Mouse (Mus musculus) midbrain, embryonic 10.5 days (tissue): ENCODE results near the gene Gm49337. TPM values are rescaled to one million over a fixed set of nuclear protein-coding genes. Genes with fewer than 3 reads are reported as not detected.

Source experiments
- DNase-seq: peaks from one replicate; pipeline ENCODE4 v3.0.0-alpha.2; 2017; ENCODE audit warnings: low spot score
- H3K27ac ChIP-seq: fragments of 300-500 bp; sonication (generic); replicated peaks from 2 replicates; pipeline ENCODE4 v1.5.1; 2016; ENCODE audit warnings: mild to moderate bottlenecking
- H3K27me3 ChIP-seq: fragments of 300-500 bp; sonication (generic); 2 replicates; pipeline ENCODE4 v1.6.1; 2016; ENCODE audit warnings: low read depth, mild to moderate bottlenecking; ENCODE audit not compliant: poor library complexity, severe bottlenecking
- H3K36me3 ChIP-seq: fragments of 300-500 bp; sonication (generic); 2 replicates; pipeline ENCODE4 v1.6.1; 2016; ENCODE audit warnings: mild to moderate bottlenecking, moderate library complexity
- H3K4me1 ChIP-seq: fragments of 300-500 bp; sonication (generic); 2 replicates; pipeline ENCODE4 v1.6.1; 2016
- H3K4me3 ChIP-seq: fragments of 300-500 bp; sonication (generic); 2 replicates; pipeline ENCODE4 v1.5.1; 2016; ENCODE audit warnings: mild to moderate bottlenecking, moderate library complexity
- H3K9me3 ChIP-seq: fragments of 300-500 bp; sonication (generic); replicated peaks from 2 replicates; pipeline ENCODE4 v1.6.1; 2016; ENCODE audit warnings: mild to moderate bottlenecking
- WGBS: fragments of 180-500 bp; shearing (Covaris S2); methylation state at CpG from one replicate; pipeline ENCODE4 v1.1.7; 2016; 5-methylcytosine and 5-hydroxymethylcytosine counted together
- polyA plus RNA-seq: library from polyadenylated mRNA; unstranded; fragments of >200 nt; fragmentation: Nextera tagmentation; extraction: Ambion mirVana; gene quantifications from 2 replicates; pipeline ENCODE4 v1.2.1, GENCODE M21; 2016

Gm49337 gene
- polyA plus RNA-seq, 1 experiment from 2014 or later: not detected

GRCm38 (mm10) chr4:116143891-116144717, 29.1 kb upstream of the Gm49337 start:
- peak; percentile 65 for DNase-seq
- Histone ChIP-seq H3K27ac (peak overlapping the region; percentile 84), H3K4me3 (peak overlapping the region; percentile 80), H3K36me3 (no peaks in the 10 kb centered on the region), H3K4me1 (peaks cover 35% of the 10 kb centered on the region), H3K9me3 (peaks cover 3% of the 10 kb centered on the region; the same call in 1 of the 2 replicates), H3K27me3 (peaks cover 36% of the 10 kb centered on the region)
- under 1% methylated on average over 47 of the region's 47 CpGs for WGBS

- WGBS: 22% methylated on average over 6 of the region's 6 CpGs
These were observed 23.4 kb upstream of the Gm49337 start for GRCm38 (mm10) chr4:116149812-116150155.

GRCm38 (mm10) chr4:116150156-116150861, 22.9 kb upstream of the Gm49337 start:
- H3K27ac ChIP-seq: peak overlapping the region; percentile 96
- WGBS: 4% methylated on average over 73 of the region's 73 CpGs
- peak overlapping the region; percentile 86 for H3K4me3 ChIP-seq

More at GRCm38 (mm10) chr4:116149812-116150155, 23.4 kb upstream of the Gm49337 start:
- Histone ChIP-seq H3K4me1 (peaks cover 22% of the 10 kb centered on the region), H3K27ac (peak overlapping the region; percentile 96), H3K9me3 (peaks cover 3% of the 10 kb centered on the region; the same call in 1 of the 2 replicates), H3K27me3 (peaks cover 7% of the 10 kb centered on the region), H3K4me3 (peak overlapping the region; percentile 86), H3K36me3 (peaks cover 33% of the 10 kb centered on the region)
- no peak for DNase-seq

GRCm38 (mm10) chr4:116150862-116151221, 22.3 kb upstream of the Gm49337 start:
- peak overlapping the region; percentile 86 for H3K4me3 ChIP-seq
- 27% methylated on average over 4 of the region's 4 CpGs for WGBS
- H3K9me3 ChIP-seq: peaks cover 3% of the 10 kb centered on the region; the same call in 1 of the 2 replicates
- peaks cover 44% of the 10 kb centered on the region for H3K36me3 ChIP-seq
- no peak for DNase-seq
- H3K27ac ChIP-seq: peak overlapping the region; percentile 96
- no peaks in the 10 kb centered on the region for H3K27me3 ChIP-seq
- H3K4me1 ChIP-seq: peaks cover 19% of the 10 kb centered on the region

More at GRCm38 (mm10) chr4:116150156-116150861, 22.9 kb upstream of the Gm49337 start:
- H3K27me3 ChIP-seq: peaks cover 2% of the 10 kb centered on the region
- DNase-seq: peak; percentile 78
- H3K4me1 ChIP-seq: peaks cover 19% of the 10 kb centered on the region
- H3K9me3 ChIP-seq: peaks cover 3% of the 10 kb centered on the region; the same call in 1 of the 2 replicates
- H3K36me3 ChIP-seq: peaks cover 39% of the 10 kb centered on the region

- peaks cover 19% of the 10 kb centered on the region for H3K4me1 ChIP-seq
- H3K36me3 ChIP-seq: peaks cover 48% of the 10 kb centered on the region
- peak within 1 kb of the TSS; percentile 86 for H3K4me3 ChIP-seq
- H3K9me3 ChIP-seq: peaks cover 3% of the 10 kb centered on the region; the same call in 1 of the 2 replicates
- DNase-seq: no peak
- peak within 1 kb of the TSS; percentile 96 for H3K27ac ChIP-seq
- 82% methylated on average over 6 of the region's 6 CpGs for WGBS
- no peaks in the 10 kb centered on the region for H3K27me3 ChIP-seq
These were observed 21.9 kb upstream of the Gm49337 start, which contains the start of gene Lurap1 for GRCm38 (mm10) chr4:116151238-116151637. Lurap1 (minus strand) TSS chr4:116151338.

- peaks cover 19% of the 10 kb centered on the region for H3K4me1 ChIP-seq
- no peaks in the 10 kb centered on the region for H3K27me3 ChIP-seq
- H3K9me3 ChIP-seq: no peaks in the 10 kb centered on the region
- WGBS: 96% methylated on average over 15 of the region's 15 CpGs
- no peak overlapping the region for H3K27ac ChIP-seq
- no peak overlapping the region for H3K4me3 ChIP-seq
- no peak for DNase-seq
- peaks cover 62% of the 10 kb centered on the region for H3K36me3 ChIP-seq
These were observed 20.5 kb upstream of the Gm49337 start for GRCm38 (mm10) chr4:116152702-116153101.

- Histone ChIP-seq H3K27me3 (no peaks in the 10 kb centered on the region), H3K27ac (no peak overlapping the region), H3K4me1 (no peaks in the 10 kb centered on the region), H3K36me3 (peaks cover 89% of the 10 kb centered on the region), H3K4me3 (no peak overlapping the region), H3K9me3 (no peaks in the 10 kb centered on the region)
- DNase-seq: no peak
- 92% methylated on average over 2 of the region's 2 CpGs for WGBS
These were observed 15.3 kb upstream of the Gm49337 start for GRCm38 (mm10) chr4:116157882-116158281.

- no peak overlapping the region for H3K4me3 ChIP-seq
- 82% methylated on average over 3 of the region's 3 CpGs for WGBS
- H3K27me3 ChIP-seq: no peaks in the 10 kb centered on the region
- peaks cover 69% of the 10 kb centered on the region for H3K36me3 ChIP-seq
- no peak overlapping the region for H3K27ac ChIP-seq
- no peak for DNase-seq
- H3K4me1 ChIP-seq: no peaks in the 10 kb centered on the region
- no peaks in the 10 kb centered on the region for H3K9me3 ChIP-seq
These were observed 13.3 kb upstream of the Gm49337 start for GRCm38 (mm10) chr4:116159912-116160311.

GRCm38 (mm10) chr4:116160769-116161168, 12.4 kb upstream of the Gm49337 start:
- DNase-seq: no peak
- no peak overlapping the region for H3K4me3 ChIP-seq
- 81% methylated on average over 3 of the region's 3 CpGs for WGBS
- H3K9me3 ChIP-seq: no peaks in the 10 kb centered on the region
- H3K4me1 ChIP-seq: no peaks in the 10 kb centered on the region
- H3K36me3 ChIP-seq: peaks cover 60% of the 10 kb centered on the region
- no peaks in the 10 kb centered on the region for H3K27me3 ChIP-seq
- no peak overlapping the region for H3K27ac ChIP-seq

GRCm38 (mm10) chr4:116162142-116162541, 11.0 kb upstream of the Gm49337 start:
- 87% methylated on average over 4 of the region's 4 CpGs for WGBS
- H3K27me3 ChIP-seq: no peaks in the 10 kb centered on the region
- H3K27ac ChIP-seq: no peak overlapping the region
- DNase-seq: no peak
- no peaks in the 10 kb centered on the region for H3K9me3 ChIP-seq
- H3K4me3 ChIP-seq: no peak overlapping the region
- H3K4me1 ChIP-seq: peaks cover 5% of the 10 kb centered on the region; the same call in 1 of the 2 replicates
- peaks cover 47% of the 10 kb centered on the region for H3K36me3 ChIP-seq

- H3K36me3 ChIP-seq: peaks cover 19% of the 10 kb centered on the region
- H3K27ac ChIP-seq: no peak overlapping the region
- no peak overlapping the region for H3K4me3 ChIP-seq
- DNase-seq: no peak
- 92% methylated on average over 2 of the region's 2 CpGs for WGBS
- H3K4me1 ChIP-seq: peaks cover 5% of the 10 kb centered on the region; the same call in 1 of the 2 replicates
- no peaks in the 10 kb centered on the region for H3K9me3 ChIP-seq
- no peaks in the 10 kb centered on the region for H3K27me3 ChIP-seq
These were observed 8.2 kb upstream of the Gm49337 start for GRCm38 (mm10) chr4:116164759-116165554.

- peaks cover 5% of the 10 kb centered on the region; the same call in 1 of the 2 replicates for H3K4me1 ChIP-seq
- H3K27ac ChIP-seq: no peak overlapping the region
- no peak for DNase-seq
- H3K27me3 ChIP-seq: no peaks in the 10 kb centered on the region
- peaks cover 10% of the 10 kb centered on the region for H3K36me3 ChIP-seq
- no peak overlapping the region for H3K4me3 ChIP-seq
- no peaks in the 10 kb centered on the region for H3K9me3 ChIP-seq
- WGBS: 76% methylated on average over 8 of the region's 8 CpGs
These were observed 7.3 kb upstream of the Gm49337 start for GRCm38 (mm10) chr4:116165708-116166407.
